Mouse (Mus musculus) limb, embryonic 14.5 days (tissue): Measurements from ENCODE around the gene Dock9. TPM values are rescaled to one million over a fixed set of nuclear protein-coding genes. Genes with fewer than 3 reads are reported as not detected.

Experiments used
- ATAC-seq: fragments of 200-750 bp; cut with Nextera tagmentation; 2 replicates; pipeline ENCODE4 v1.8.0; 2017; ENCODE audit warnings: low read depth, moderate number of reproducible peaks, moderate TSS enrichment; ENCODE audit not compliant: low FRiP score
- DNase-seq: peaks from one replicate; pipeline ENCODE4 v3.0.0-alpha.2; 2015; ENCODE audit warnings: low spot score
- H3K27ac ChIP-seq: fragments of 300-500 bp; sonication (generic); replicated peaks from 2 replicates; pipeline ENCODE4 v1.5.1; 2014; ENCODE audit warnings: low read depth, mild to moderate bottlenecking, low read length, moderate library complexity, mixed read lengths
- H3K27me3 ChIP-seq: fragments of 300-500 bp; sonication (generic); 2 replicates; pipeline ENCODE4 v1.6.1; 2014; ENCODE audit warnings: low read length, mixed read lengths; ENCODE audit not compliant: control insufficient read depth, insufficient read depth
- H3K36me3 ChIP-seq: fragments of 300-500 bp; sonication (generic); 2 replicates; pipeline ENCODE4 v1.6.1; 2014; ENCODE audit warnings: mild to moderate bottlenecking, low read length, moderate library complexity, mixed read lengths; ENCODE audit not compliant: control insufficient read depth, insufficient read depth
- H3K4me1 ChIP-seq: fragments of 300-500 bp; sonication (generic); 2 replicates; pipeline ENCODE4 v1.6.1; 2014; ENCODE audit warnings: antibody characterized with exemption, low read length, mixed read lengths; ENCODE audit not compliant: control insufficient read depth, insufficient read depth
- H3K4me2 ChIP-seq: fragments of 300-500 bp; sonication (generic); replicated peaks from 2 replicates; pipeline ENCODE4 v1.6.1; 2014; ENCODE audit warnings: low read depth, mild to moderate bottlenecking, low read length, moderate library complexity; ENCODE audit not compliant: severe bottlenecking
- H3K4me3 ChIP-seq: fragments of 300-500 bp; sonication (generic); replicated peaks from 2 replicates; pipeline ENCODE4 v1.5.1; 2014; ENCODE audit warnings: low read length
- H3K9ac ChIP-seq: fragments of 300-500 bp; sonication (generic); 2 replicates; pipeline ENCODE4 v1.6.1; 2014; ENCODE audit warnings: mild to moderate bottlenecking, low read depth, low read length, moderate library complexity; ENCODE audit not compliant: severe bottlenecking
- H3K9me3 ChIP-seq: fragments of 300-500 bp; sonication (generic); 2 replicates; pipeline ENCODE4 v1.6.1; 2016; ENCODE audit warnings: low read length; ENCODE audit not compliant: control insufficient read depth
- POLR2A ChIP-seq: fragments of 200-500 bp; IDR thresholded peaks from 2 replicates; pipeline ENCODE4 v1.8.0; 2012; ENCODE audit warnings: inconsistent platforms, mild to moderate bottlenecking, moderate library complexity, borderline replicate concordance; ENCODE audit not compliant: insufficient read depth, insufficient read length; ENCODE audit errors: extremely low read depth
- WGBS: fragments of 180-500 bp; shearing (Covaris S2); extraction: QIAGEN DNeasy Blood & Tissue Kit; methylation state at CpG from one replicate; pipeline ENCODE4 v1.1.7; 2014; 5-methylcytosine and 5-hydroxymethylcytosine counted together
- polyA plus RNA-seq, 2 experiments: library from polyadenylated mRNA; depleted of rRNA in 1 of 2; stranded (reverse) in 1 of 2; unstranded in 1 of 2; fragments of >200 nt; fragmentation: Nextera tagmentation in 1 of 2; extraction: Ambion mirVana in 1 of 2; gene quantifications; 2 replicates each; pipeline versions ENCODE4 v1.2.1 to v1.2.3; 2012 to 2014

Dock9 gene
- polyA plus RNA-seq, 2 experiments: 13.8 to 19.7 TPM

- no peak for ATAC-seq
- H3K4me1 ChIP-seq: peaks cover 10% of the 10 kb centered on the region
- H3K9me3 ChIP-seq: no peaks in the 10 kb centered on the region
- H3K36me3 ChIP-seq: no peaks in the 10 kb centered on the region
- no peak for DNase-seq
- H3K4me2 ChIP-seq: no peak overlapping the region
- no peak overlapping the region for H3K27ac ChIP-seq
- no peak overlapping the region for H3K4me3 ChIP-seq
- no peak overlapping the region for H3K9ac ChIP-seq
- no peak for TF ChIP-seq POLR2A
- 76% methylated on average over 3 of the region's 3 CpGs for WGBS
- H3K27me3 ChIP-seq: no peaks in the 10 kb centered on the region
These were observed 303.9 kb downstream of the Dock9 start for GRCm38 (mm10) chr14:121493712-121494111.

GRCm38 (mm10) chr14:121492328-121492727 lies 305.3 kb downstream of the Dock9 start:
- no peak for TF ChIP-seq POLR2A
- H3K27ac ChIP-seq: no peak overlapping the region
- H3K36me3 ChIP-seq: no peaks in the 10 kb centered on the region
- H3K9me3 ChIP-seq: no peaks in the 10 kb centered on the region
- no peak overlapping the region for H3K4me2 ChIP-seq
- no peak for DNase-seq
- peak; percentile 50 for ATAC-seq
- H3K27me3 ChIP-seq: no peaks in the 10 kb centered on the region
- WGBS: 34% methylated on average over 8 of the region's 8 CpGs
- H3K4me3 ChIP-seq: no peak overlapping the region
- peaks cover 10% of the 10 kb centered on the region for H3K4me1 ChIP-seq
- no peak overlapping the region for H3K9ac ChIP-seq

Other genes starting within 250 kb of the Dock9 start
- gene Ubac2, start 80.8 kb upstream of the Dock9 start, polyA plus RNA-seq (2012; rRNA removed): 46.3 and 64.2 TPM in 2 replicates
- gene Ubac2, start 80.8 kb upstream of the Dock9 start, polyA plus RNA-seq (2014; fragmentation: Nextera tagmentation; extraction: Ambion mirVana): 66.9 and 70.7 TPM in 2 replicates
- 0.36 TPM in 1 of 2 replicates, not detected in the other for gene Gpr18, start 117.9 kb upstream of the Dock9 start, polyA plus RNA-seq (2012; rRNA removed)
- gene Gpr18, start 117.9 kb upstream of the Dock9 start, polyA plus RNA-seq (2014; fragmentation: Nextera tagmentation; extraction: Ambion mirVana): 0.26 TPM in 1 of 2 replicates, not detected in the other
- 2.8 and 3.4 TPM in 2 replicates for gene Gpr183, start 167.4 kb upstream of the Dock9 start, polyA plus RNA-seq (2012; rRNA removed)
- gene Gpr183, start 167.4 kb upstream of the Dock9 start, polyA plus RNA-seq (2014; fragmentation: Nextera tagmentation; extraction: Ambion mirVana): 4.2 and 4.3 TPM in 2 replicates
- gene Timm8a2, start 236.8 kb upstream of the Dock9 start, polyA plus RNA-seq (2012; rRNA removed): 0.10 and 0.20 TPM in 2 replicates
- not detected in 2 replicates for gene Timm8a2, start 236.8 kb upstream of the Dock9 start, polyA plus RNA-seq (2014; fragmentation: Nextera tagmentation; extraction: Ambion mirVana)